Mouse (Mus musculus) ES-Bruce4 (cell line): ENCODE measurements at regions not wholly inside any gene's neighbourhood (a gene's known extent, or its start where the extent isn't known, plus 50 kb on each side); places are given as distances from the start of the nearest gene placed in this dataset.

Source experiments
- CTCF ChIP-seq: IDR thresholded peaks from one replicate; pipeline ENCODE4 v1.8.1; 2011; ENCODE audit warnings: low read depth, low read length
- EP300 ChIP-seq: IDR thresholded peaks from 2 replicates; pipeline ENCODE4 v1.6.1; 2011; ENCODE audit warnings: low read depth, low read length; ENCODE audit not compliant: insufficient read depth
- POLR2A ChIP-seq: IDR thresholded peaks from one replicate; pipeline ENCODE4 v1.8.1; 2011; ENCODE audit warnings: low read length; ENCODE audit not compliant: insufficient read depth

DNA sequence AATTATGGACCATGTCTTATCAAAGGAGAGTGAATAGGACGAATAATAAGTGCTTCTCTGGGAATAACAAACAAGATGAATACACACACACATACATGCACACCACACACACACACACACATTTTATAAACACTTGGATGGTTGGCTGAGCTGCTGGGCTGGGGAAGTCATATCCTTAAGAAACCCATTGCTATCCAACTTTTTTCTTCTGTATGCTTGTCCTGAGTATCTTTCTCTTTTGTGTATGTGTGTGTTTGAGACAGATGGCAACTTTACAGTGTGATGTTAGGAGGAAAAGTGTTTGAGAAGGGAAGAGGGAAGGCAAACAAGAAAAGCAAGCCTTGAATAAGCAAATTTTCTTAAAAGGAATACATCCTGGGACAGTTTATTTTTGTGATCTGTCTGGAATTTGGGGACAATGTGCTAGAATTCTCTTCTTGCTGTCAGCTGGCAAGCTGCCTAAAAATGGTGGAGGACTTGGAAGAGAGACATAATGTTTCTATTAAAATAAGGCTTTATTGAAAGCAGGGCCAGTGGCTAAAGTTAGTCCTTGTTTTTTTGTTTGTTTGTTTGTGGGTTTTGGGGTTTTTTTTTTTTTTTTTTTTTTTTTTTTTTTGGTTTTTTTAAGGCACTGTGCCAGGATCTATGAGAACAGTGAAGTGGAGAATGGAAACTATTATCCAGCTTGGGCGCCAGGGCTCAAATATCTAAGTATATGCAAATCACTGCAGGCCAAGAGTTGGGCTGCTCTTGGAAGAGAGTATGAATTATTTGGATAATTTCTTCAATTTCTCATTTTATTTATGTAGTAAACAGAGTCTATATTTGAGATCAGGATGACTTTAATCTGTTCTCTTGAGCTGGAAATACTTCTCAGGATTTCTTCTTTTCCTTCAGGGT, 766.2 kb downstream of the Bcl11a start:
- no peak for TF ChIP-seq CTCF
- no peak for TF ChIP-seq EP300
- TF ChIP-seq POLR2A = no peak
